Mouse (Mus musculus) E14TG2a.4 (cell line): Measurements from ENCODE around the gene Cdsn.

Experiments used
- H3K27me3 ChIP-seq: 2 replicates; pipeline ENCODE4 v1.6.1; 2014; ENCODE audit warnings: low read length, control low read depth; ENCODE audit not compliant: insufficient read depth
- H3K36me3 ChIP-seq: 2 replicates; pipeline ENCODE4 v1.6.1; 2014; ENCODE audit warnings: low read length, control low read depth; ENCODE audit not compliant: insufficient read depth
- H3K4me1 ChIP-seq: replicated peaks from 2 replicates; pipeline ENCODE4 v1.6.1; 2014; ENCODE audit warnings: low read depth, low read length, control low read depth
- H3K4me3 ChIP-seq: replicated peaks from 2 replicates; pipeline ENCODE4 v1.5.1; 2014; ENCODE audit warnings: mild to moderate bottlenecking, low read length
- H3K9me3 ChIP-seq: 2 replicates; pipeline ENCODE4 v1.6.1; 2014; ENCODE audit warnings: low read length, control low read depth
- CTCF ChIP-seq: conservative IDR thresholded peaks from 2 replicates; pipeline ENCODE4 v1.5.1; 2014; ENCODE audit warnings: low read length
- NANOG ChIP-seq: IDR thresholded peaks from 2 replicates; pipeline ENCODE4 v1.6.1; 2014; ENCODE audit warnings: borderline replicate concordance, low read length, mixed read lengths
- POU5F1 ChIP-seq: IDR thresholded peaks from 2 replicates; pipeline ENCODE4 v1.6.1; 2014; ENCODE audit warnings: low read length, borderline replicate concordance

The Cdsn gene

DNA sequence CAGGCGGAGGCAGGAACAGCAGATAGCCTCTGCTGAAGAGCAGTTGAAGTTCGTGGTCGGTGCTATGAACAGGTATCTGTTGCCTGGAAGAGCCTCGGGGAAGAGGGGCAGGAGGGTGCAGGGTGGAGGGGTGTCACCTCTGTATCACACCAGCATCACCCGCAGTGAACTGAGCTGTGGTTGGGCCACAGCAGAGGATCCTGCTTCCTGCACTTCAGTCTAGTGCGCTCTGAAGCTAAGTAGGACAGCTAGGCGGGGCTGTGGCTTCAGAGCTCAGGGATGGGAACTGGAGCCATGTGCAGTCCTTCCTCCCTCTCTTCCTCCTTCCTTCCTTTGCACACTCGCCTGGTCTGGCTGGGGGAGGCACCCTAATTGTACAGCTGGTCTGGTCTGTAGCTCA lies 25.3 kb upstream of the Cdsn start:
- no peak for TF ChIP-seq CTCF
- TF ChIP-seq NANOG = no peak
- no peak for TF ChIP-seq POU5F1
- peaks cover 70% of the 10 kb centered on the region for H3K4me1 ChIP-seq
- peaks cover 52% of the 10 kb centered on the region for H3K36me3 ChIP-seq
- no peaks in the 10 kb centered on the region for H3K27me3 ChIP-seq
- H3K9me3 ChIP-seq = no peaks in the 10 kb centered on the region
- peak overlapping the region; percentile 60 for H3K4me3 ChIP-seq

GRCm38 (mm10) chr17:35532360-35532759 lies 19.6 kb upstream of the Cdsn start:
- TF ChIP-seq NANOG (no peak), POU5F1 (no peak), CTCF (no peak)
- Histone ChIP-seq H3K9me3 (no peaks in the 10 kb centered on the region), H3K27me3 (no peaks in the 10 kb centered on the region), H3K36me3 (peaks cover 23% of the 10 kb centered on the region), H3K4me1 (peaks cover 75% of the 10 kb centered on the region), H3K4me3 (peak overlapping the region; percentile 26; the same call in 1 of the 2 replicates)

- TF ChIP-seq CTCF (no peak), POU5F1 (no peak), NANOG (no peak)
- no peaks in the 10 kb centered on the region for H3K9me3 ChIP-seq
- peak within 1 kb of the TSS; percentile 26 for H3K4me3 ChIP-seq
- peaks cover 75% of the 10 kb centered on the region for H3K4me1 ChIP-seq
- peaks cover 20% of the 10 kb centered on the region for H3K36me3 ChIP-seq
- no peaks in the 10 kb centered on the region for H3K27me3 ChIP-seq
Observed at GRCm38 (mm10) chr17:35532901-35533300, 19.0 kb upstream of the Cdsn start, which contains the start of gene Psors1c2. Psors1c2 (plus strand) TSS chr17:35533201.

- H3K4me3 ChIP-seq = no peak overlapping the region
- peaks cover 76% of the 10 kb centered on the region for H3K4me1 ChIP-seq
- H3K36me3 ChIP-seq = peaks cover 8% of the 10 kb centered on the region
- H3K9me3 ChIP-seq = no peaks in the 10 kb centered on the region
- H3K27me3 ChIP-seq = no peaks in the 10 kb centered on the region
- peak; percentile 99 for TF ChIP-seq CTCF
- no peak for TF ChIP-seq NANOG
- no peak for TF ChIP-seq POU5F1
Observed at GRCm38 (mm10) chr17:35534343-35534742, 17.6 kb upstream of the Cdsn start.

- H3K9me3 ChIP-seq = no peaks in the 10 kb centered on the region
- no peaks in the 10 kb centered on the region for H3K27me3 ChIP-seq
- no peaks in the 10 kb centered on the region for H3K36me3 ChIP-seq
- peaks cover 54% of the 10 kb centered on the region for H3K4me1 ChIP-seq
- no peak for TF ChIP-seq NANOG
- TF ChIP-seq POU5F1 = no peak
- no peak for TF ChIP-seq CTCF
- H3K4me3 ChIP-seq = no peak overlapping the region
Observed at GRCm38 (mm10) chr17:35537421-35537820, 14.5 kb upstream of the Cdsn start.

DNA sequence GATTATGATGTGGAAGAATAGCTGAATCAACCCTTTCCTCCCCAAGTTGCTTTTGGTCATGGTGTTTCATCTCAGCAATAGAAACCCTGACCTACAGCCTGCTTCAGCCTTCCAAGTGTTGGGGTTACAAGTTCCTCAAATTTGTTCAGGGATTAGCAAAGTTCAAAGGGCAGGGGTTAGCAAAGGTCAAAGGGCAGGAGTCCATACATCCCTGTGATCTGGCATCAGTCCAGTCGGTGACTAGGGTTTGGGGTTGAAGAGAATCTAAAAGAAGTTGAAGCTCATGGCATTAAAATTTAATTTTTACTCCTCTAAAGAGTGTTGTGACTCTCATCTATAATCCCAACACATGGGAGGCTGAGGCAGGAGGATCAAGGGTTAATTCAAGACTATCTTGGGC lies 13.5 kb upstream of the Cdsn start:
- Histone ChIP-seq H3K9me3 (no peaks in the 10 kb centered on the region), H3K4me3 (no peak overlapping the region), H3K27me3 (no peaks in the 10 kb centered on the region), H3K36me3 (no peaks in the 10 kb centered on the region), H3K4me1 (peaks cover 54% of the 10 kb centered on the region)
- no peak for TF ChIP-seq POU5F1
- TF ChIP-seq CTCF = no peak
- TF ChIP-seq NANOG = no peak

DNA sequence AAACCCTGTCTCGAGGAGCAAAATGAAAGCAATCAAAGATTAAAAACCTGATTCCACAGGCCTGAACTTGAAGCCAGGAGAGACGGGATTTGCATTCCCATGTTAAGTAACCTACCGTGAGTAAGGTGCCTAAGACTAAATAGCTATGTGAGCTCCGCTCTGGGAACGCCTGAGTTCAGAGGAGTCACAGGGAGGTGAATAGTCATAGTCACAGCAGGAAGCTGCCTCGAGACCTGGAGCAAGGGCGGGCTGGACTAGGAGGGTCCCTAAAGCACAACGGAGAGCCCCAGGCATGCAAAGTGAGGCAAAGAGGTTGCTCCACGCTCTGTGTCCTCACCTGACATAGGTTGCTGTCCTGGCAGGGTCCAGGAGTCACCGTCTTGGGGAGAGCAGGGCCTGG lies 12.4 kb upstream of the Cdsn start:
- TF ChIP-seq POU5F1 (no peak), NANOG (peak; percentile 56; the same call in 1 of the 2 replicates)

GRCm38 (mm10) chr17:35542761-35543411 lies 9.0 kb upstream of the Cdsn start:
- H3K4me1 ChIP-seq = peaks cover 70% of the 10 kb centered on the region
- no peaks in the 10 kb centered on the region for H3K27me3 ChIP-seq
- TF ChIP-seq CTCF = peak; percentile 25; the same call in 1 of the 2 replicates
- TF ChIP-seq NANOG = no peak
- no peak for TF ChIP-seq POU5F1

More for the DNA sequence above, 12.4 kb upstream of the Cdsn start:
- Histone ChIP-seq H3K27me3 (no peaks in the 10 kb centered on the region), H3K4me3 (0 out of 2 replicates have a peak overlapping the region, but pooled peaks have one; percentile 26), H3K9me3 (no peaks in the 10 kb centered on the region), H3K36me3 (no peaks in the 10 kb centered on the region), H3K4me1 (peaks cover 54% of the 10 kb centered on the region)

DNA sequence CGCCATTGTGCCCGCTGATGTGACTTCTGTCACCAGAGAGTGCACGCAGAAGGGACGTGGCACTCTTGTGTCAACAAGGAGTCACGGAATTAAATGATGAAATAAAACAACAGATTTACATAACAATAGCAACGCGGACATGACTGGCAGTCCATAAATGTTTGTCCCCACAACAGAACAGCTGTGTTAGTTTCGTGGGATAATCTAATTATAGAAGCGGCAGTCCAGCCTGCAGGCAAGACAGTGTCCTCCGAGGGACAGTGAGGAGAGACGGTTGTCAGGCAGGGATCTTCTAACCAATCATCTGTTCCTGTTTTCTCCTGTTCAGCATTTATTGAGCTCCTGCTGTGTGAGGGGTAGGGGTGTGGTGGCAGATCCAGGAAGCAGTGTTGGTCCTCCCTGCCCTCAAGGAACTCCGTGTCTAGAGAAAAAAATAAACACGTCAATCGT lies 8.5 kb upstream of the Cdsn start:
- H3K9me3 ChIP-seq = no peaks in the 10 kb centered on the region
- no peaks in the 10 kb centered on the region for H3K27me3 ChIP-seq
- TF ChIP-seq POU5F1 (peak; percentile 66; the same call in 1 of the 2 replicates), CTCF (no peak), NANOG (no peak)
- peaks cover 71% of the 10 kb centered on the region for H3K4me1 ChIP-seq
- H3K36me3 ChIP-seq = no peaks in the 10 kb centered on the region
- peak overlapping the region; percentile 49 for H3K4me3 ChIP-seq

More at GRCm38 (mm10) chr17:35542761-35543411, 9.0 kb upstream of the Cdsn start:
- Histone ChIP-seq H3K4me3 (peak overlapping the region; percentile 49), H3K36me3 (no peaks in the 10 kb centered on the region), H3K9me3 (no peaks in the 10 kb centered on the region)
